Mouse (Mus musculus) embryonic facial prominence, embryonic 14.5 days (tissue): ENCODE data around the gene Mpp3. TPM values are rescaled to one million over a fixed set of nuclear protein-coding genes. Genes with fewer than 3 reads are reported as not detected.

Experiments used
- ATAC-seq: fragments of 200-750 bp; cut with Nextera tagmentation; 2 replicates; pipeline ENCODE4 v1.8.0; 2017; ENCODE audit warnings: low read depth, moderate number of reproducible peaks, moderate TSS enrichment
- DNase-seq: peaks from one replicate; pipeline ENCODE4 v3.0.0-alpha.2; 2015; ENCODE audit warnings: low spot score
- H3K27ac ChIP-seq: fragments of 300-500 bp; sonication (generic); replicated peaks from 2 replicates; pipeline ENCODE4 v1.5.1; 2014; ENCODE audit warnings: low read depth, mild to moderate bottlenecking, low read length, moderate library complexity
- H3K27me3 ChIP-seq: fragments of 300-500 bp; sonication (generic); replicated peaks from 2 replicates; pipeline ENCODE4 v1.6.1; 2014; ENCODE audit warnings: low read length; ENCODE audit not compliant: control insufficient read depth, insufficient read depth
- H3K36me3 ChIP-seq: fragments of 300-500 bp; sonication (generic); 2 replicates; pipeline ENCODE4 v1.6.1; 2014; ENCODE audit warnings: low read length, mixed read lengths; ENCODE audit not compliant: control insufficient read depth, insufficient read depth
- H3K4me1 ChIP-seq: fragments of 300-500 bp; sonication (generic); 2 replicates; pipeline ENCODE4 v1.6.1; 2014; ENCODE audit warnings: antibody characterized with exemption, low read length; ENCODE audit not compliant: control insufficient read depth, insufficient read depth
- H3K4me2 ChIP-seq: fragments of 300-500 bp; sonication (generic); 2 replicates; pipeline ENCODE4 v1.6.1; 2014; ENCODE audit warnings: low read depth, mild to moderate bottlenecking, low read length, moderate library complexity, mixed read lengths
- H3K4me3 ChIP-seq: fragments of 300-500 bp; sonication (generic); 2 replicates; pipeline ENCODE4 v1.5.1; 2014; ENCODE audit warnings: low read depth, mild to moderate bottlenecking, low read length
- H3K9ac ChIP-seq: fragments of 300-500 bp; sonication (generic); 2 replicates; pipeline ENCODE4 v1.6.1; 2014; ENCODE audit warnings: low read depth, mild to moderate bottlenecking, low read length, moderate library complexity, mixed read lengths
- H3K9me3 ChIP-seq: fragments of 300-500 bp; sonication (generic); 2 replicates; pipeline ENCODE4 v1.6.1; 2016; ENCODE audit warnings: low read length; ENCODE audit not compliant: control insufficient read depth
- WGBS: fragments of 180-500 bp; shearing (Covaris S2); extraction: QIAGEN DNeasy Blood & Tissue Kit; methylation state at CpG from one replicate; pipeline ENCODE4 v1.1.7; 2014; 5-methylcytosine and 5-hydroxymethylcytosine counted together
- polyA plus RNA-seq: library from polyadenylated mRNA; unstranded; fragments of >200 nt; fragmentation: Nextera tagmentation; extraction: Ambion mirVana; gene quantifications from 2 replicates; pipeline ENCODE4 v1.2.1, GENCODE M21; 2014

The Mpp3 gene
- polyA plus RNA-seq, 1 experiment from 2014 or later, result 6.3 TPM

DNA sequence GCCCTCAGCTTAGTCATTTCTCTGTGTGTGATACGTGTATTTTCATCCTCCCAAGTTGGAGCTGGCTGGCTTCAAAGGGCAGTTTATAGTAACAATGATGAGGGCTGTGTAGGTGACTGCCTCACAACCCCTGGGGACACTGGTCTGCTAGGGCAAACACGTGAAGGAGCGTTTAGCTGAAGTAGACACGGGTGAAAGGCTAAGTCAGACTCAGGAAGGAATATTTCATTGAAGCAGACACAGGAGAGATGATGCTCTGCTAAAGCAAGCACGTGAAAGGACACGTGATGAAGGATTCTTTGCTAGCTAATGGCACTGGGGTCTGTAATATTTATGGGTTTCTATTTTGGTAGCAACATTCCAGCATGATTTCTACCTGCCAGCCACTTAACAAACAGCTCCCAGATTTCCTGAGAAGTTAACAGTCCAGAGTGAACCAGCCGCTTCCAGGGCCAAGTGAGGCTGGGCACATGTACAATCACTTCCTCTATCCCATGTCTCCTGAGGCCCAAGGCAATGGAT, 16.5 kb upstream of the Mpp3 start:
- H3K4me1 ChIP-seq, result no peaks in the 10 kb centered on the region
- WGBS, result 88% methylated on average over 7 of the region's 7 CpGs
- peaks cover 15% of the 10 kb centered on the region; the same call in 1 of the 2 replicates for H3K9me3 ChIP-seq
- H3K4me2 ChIP-seq, result no peak overlapping the region
- no peak overlapping the region for H3K27ac ChIP-seq
- H3K27me3 ChIP-seq, result no peaks in the 10 kb centered on the region
- no peak for DNase-seq
- no peak overlapping the region for H3K4me3 ChIP-seq
- H3K36me3 ChIP-seq, result no peaks in the 10 kb centered on the region
- ATAC-seq, result no peak
- no peak overlapping the region for H3K9ac ChIP-seq

DNA sequence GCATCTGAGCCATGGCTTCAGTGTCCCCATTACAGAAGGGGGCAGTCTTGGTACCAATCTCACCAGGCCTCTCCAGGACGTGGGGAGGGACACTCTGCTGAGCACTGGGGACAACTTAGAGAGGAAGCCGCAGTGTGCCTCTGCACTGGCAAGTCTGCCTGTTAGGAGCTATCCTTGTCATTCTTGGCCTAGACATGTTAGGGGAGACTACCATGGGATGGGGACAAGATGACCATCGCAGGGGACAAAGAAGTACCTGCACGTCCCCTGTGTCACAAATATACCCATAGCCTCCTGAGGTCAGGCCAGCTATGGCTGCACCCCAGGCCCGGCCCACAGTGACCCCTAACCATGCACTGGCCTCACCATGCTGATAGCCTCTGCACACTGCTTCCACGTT, 15.1 kb upstream of the Mpp3 start:
- no peaks in the 10 kb centered on the region for H3K36me3 ChIP-seq
- peaks cover 15% of the 10 kb centered on the region; the same call in 1 of the 2 replicates for H3K9me3 ChIP-seq
- no peak overlapping the region for H3K27ac ChIP-seq
- no peaks in the 10 kb centered on the region for H3K4me1 ChIP-seq
- DNase-seq (no peak), ATAC-seq (no peak)
- H3K27me3 ChIP-seq, result no peaks in the 10 kb centered on the region
- 88% methylated on average over 6 of the region's 6 CpGs for WGBS
- H3K4me2 ChIP-seq, result no peak overlapping the region
- no peak overlapping the region for H3K4me3 ChIP-seq
- no peak overlapping the region for H3K9ac ChIP-seq

DNA sequence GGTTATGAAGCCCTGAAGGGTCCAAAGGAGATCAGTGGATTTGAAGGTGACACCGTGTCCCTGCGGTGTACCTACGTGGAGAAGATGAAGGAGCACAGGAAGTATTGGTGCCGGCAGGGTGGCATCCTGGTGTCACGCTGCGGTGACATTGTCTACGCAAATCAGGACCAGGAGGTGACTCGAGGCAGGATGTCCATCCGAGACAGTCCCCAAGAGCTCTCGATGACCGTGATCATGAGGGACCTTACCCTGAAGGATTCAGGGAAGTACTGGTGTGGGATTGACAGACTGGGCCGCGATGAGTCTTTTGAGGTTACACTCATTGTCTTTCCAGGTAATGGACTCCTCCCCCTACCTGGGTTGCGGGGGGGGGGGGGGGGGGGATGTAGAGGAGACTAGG, 14.7 kb upstream of the Mpp3 start:
- no peak overlapping the region for H3K4me3 ChIP-seq
- no peaks in the 10 kb centered on the region for H3K4me1 ChIP-seq
- DNase-seq (no peak), ATAC-seq (no peak)
- no peaks in the 10 kb centered on the region for H3K36me3 ChIP-seq
- no peak overlapping the region for H3K9ac ChIP-seq
- 93% methylated on average over 13 of the region's 14 CpGs for WGBS
- no peak overlapping the region for H3K27ac ChIP-seq
- H3K9me3 ChIP-seq, result peaks cover 15% of the 10 kb centered on the region; the same call in 1 of the 2 replicates
- no peaks in the 10 kb centered on the region for H3K27me3 ChIP-seq
- H3K4me2 ChIP-seq, result no peak overlapping the region

DNA sequence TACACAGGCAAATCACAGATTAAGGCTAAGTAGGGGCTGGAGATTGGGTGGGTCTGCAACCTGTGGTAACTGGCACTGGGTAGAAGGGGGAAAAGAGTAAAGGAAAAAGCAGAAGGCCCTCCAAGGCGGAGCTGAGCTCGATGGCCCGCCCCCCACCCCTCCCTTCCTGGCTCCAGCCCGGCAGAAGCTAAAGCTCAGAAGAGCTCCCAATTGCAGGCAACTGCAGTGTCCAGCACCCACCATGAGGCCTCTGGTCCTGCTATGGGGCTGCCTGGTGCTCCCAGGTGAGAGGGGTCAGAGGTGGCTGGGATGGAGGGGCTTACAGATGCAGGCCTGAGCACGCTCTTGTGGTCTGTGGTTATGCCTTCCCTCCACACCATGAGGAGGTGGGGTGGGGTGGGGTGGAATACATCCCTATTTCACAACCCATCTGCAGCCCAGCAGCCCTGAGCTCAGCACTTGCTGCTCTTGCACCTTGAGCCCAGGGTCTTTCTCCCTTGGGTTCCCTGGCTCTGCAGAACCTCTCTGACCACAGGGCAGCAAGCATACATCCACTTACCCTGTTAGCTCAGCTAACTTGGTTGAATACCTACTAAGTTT, 13.2 kb upstream of the Mpp3 start, which contains the start of gene Cd300lg:
TSS of gene Cd300lg (plus strand) at position 160 of the 600 bp plus-strand sequence.
- 85% methylated on average over 2 of the region's 5 CpGs for WGBS
- Histone ChIP-seq H3K9me3 (peaks cover 15% of the 10 kb centered on the region; the same call in 1 of the 2 replicates), H3K4me1 (no peaks in the 10 kb centered on the region), H3K36me3 (no peaks in the 10 kb centered on the region), H3K4me3 (no peak within 1 kb of the TSS), H3K27me3 (no peaks in the 10 kb centered on the region), H3K4me2 (no peak within 1 kb of the TSS), H3K27ac (no peak within 1 kb of the TSS), H3K9ac (no peak within 1 kb of the TSS)
- DNase-seq, result no peak
- ATAC-seq, result no peak

DNA sequence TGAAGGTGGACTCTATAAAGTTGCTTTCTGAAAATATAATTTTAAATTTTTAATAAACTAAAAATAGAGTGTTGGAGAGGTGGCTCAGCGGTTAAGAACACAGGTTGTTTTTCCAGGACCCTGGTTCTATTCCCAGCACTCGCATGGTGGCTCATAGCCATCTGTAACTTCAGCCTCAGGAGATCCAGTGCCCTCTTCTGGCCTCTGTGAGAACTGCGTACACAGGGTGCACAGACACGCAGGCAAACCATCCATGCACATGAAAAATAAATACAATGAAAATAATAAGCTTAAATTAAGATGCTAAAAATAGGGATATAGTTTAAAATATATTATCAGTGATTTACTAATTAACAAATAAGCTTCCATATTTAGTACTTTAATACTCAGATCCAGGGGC, 12.4 kb upstream of the Mpp3 start:
- Histone ChIP-seq H3K4me2 (no peak overlapping the region), H3K9me3 (peaks cover 11% of the 10 kb centered on the region; the same call in 1 of the 2 replicates), H3K4me1 (no peaks in the 10 kb centered on the region), H3K9ac (no peak overlapping the region), H3K27ac (no peak overlapping the region), H3K27me3 (no peaks in the 10 kb centered on the region), H3K4me3 (no peak overlapping the region), H3K36me3 (no peaks in the 10 kb centered on the region)
- DNase-seq (no peak), ATAC-seq (no peak)
- 75% methylated on average over 4 of the region's 4 CpGs for WGBS

DNA sequence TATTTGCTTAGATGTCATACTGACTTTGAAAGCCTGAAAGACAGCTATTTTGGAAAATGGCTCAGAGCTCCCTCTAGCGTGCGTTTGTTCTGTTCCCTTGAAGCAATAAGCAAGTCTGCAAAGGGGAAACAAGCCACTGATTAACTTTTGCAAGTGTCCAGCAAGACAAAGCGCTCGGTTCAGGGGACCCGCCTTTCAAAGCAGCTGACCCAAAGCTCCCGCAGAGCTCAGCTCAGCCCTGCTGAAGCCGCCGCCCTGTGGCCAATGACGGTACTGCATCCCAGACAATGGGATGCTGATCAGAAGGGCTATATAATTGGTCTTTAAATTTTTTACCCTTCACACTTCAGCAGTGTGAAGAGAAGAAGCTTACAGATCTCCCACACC, 11.9 kb upstream of the Mpp3 start:
- H3K9ac ChIP-seq, result no peak overlapping the region
- no peak overlapping the region for H3K27ac ChIP-seq
- peaks cover 6% of the 10 kb centered on the region; the same call in 1 of the 2 replicates for H3K9me3 ChIP-seq
- H3K27me3 ChIP-seq, result no peaks in the 10 kb centered on the region
- 0% methylated on average over 9 of the region's 9 CpGs for WGBS
- H3K4me2 ChIP-seq, result peak overlapping the region; percentile 37
- no peak overlapping the region for H3K4me3 ChIP-seq
- H3K4me1 ChIP-seq, result no peaks in the 10 kb centered on the region
- DNase-seq (peak; percentile 94), ATAC-seq (peak; percentile 80)
- H3K36me3 ChIP-seq, result no peaks in the 10 kb centered on the region

DNA sequence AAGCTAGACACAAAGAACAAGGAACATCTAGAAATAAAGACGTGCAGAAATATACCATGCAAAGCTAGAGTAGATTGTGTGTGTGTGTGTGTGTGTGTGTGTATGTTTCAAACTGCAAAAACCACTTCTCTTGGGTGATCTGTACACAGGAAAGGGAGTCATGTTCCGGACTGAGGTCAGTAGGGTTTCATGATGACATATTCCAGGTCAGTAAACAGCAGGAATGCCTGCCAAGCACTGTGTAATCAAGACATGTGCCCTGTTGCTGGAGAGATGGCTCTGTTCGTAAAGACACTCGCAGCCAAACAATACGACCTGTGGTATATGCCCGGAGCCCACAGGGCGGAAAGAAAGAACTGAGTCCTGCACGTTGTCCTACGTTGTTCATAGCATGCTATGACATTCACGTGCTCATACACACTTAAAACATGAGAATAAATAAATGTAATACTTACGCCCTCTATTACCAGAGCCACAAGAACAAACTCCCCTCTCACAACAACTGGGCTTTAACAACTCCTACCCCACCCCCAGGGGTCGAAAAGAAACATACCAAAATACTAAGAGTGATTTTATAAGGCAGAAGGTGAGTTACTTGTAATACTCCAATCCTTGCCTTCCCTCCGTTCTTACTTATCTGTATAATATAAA, 11.4 kb upstream of the Mpp3 start:
- Histone ChIP-seq H3K9ac (no peak overlapping the region), H3K4me3 (no peak overlapping the region), H3K36me3 (no peaks in the 10 kb centered on the region), H3K27me3 (no peaks in the 10 kb centered on the region), H3K4me1 (no peaks in the 10 kb centered on the region), H3K4me2 (peak overlapping the region; percentile 37; the same call in 1 of the 2 replicates), H3K9me3 (0 out of 2 replicates have a peak, but pooled peaks cover under 1% of the 10 kb centered on the region), H3K27ac (no peak overlapping the region)
- 64% methylated on average over 13 of the region's 13 CpGs for WGBS
- ATAC-seq (no peak; the same call in 1 of the 2 replicates), DNase-seq (no peak)

DNA sequence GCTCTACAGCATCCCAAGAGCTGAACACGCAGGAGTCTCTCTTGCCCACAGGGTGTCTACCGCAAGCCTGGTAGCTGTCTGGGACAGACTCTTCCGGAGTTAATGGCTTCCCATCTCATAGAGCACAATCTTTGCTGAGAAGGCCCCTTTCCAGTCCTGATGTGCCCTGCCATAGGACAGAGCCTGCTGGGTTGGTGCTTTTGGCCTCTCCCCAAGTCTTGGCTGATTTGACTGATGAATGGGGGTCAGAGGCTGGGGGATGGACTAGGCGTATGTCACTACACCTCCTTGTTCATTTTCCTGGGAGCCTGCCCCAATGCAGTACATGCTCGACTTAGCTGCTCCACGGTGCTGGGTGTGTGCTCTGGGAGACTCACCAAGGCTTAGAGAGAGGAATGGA, 9.5 kb upstream of the Mpp3 start:
- no peak overlapping the region for H3K27ac ChIP-seq

More for the DNA sequence above, 9.5 kb upstream of the Mpp3 start:
- no peak for DNase-seq
- H3K36me3 ChIP-seq, result no peaks in the 10 kb centered on the region
- H3K4me1 ChIP-seq, result no peaks in the 10 kb centered on the region
- H3K9ac ChIP-seq, result no peak overlapping the region
- no peak overlapping the region for H3K4me2 ChIP-seq
- no peak for ATAC-seq
- H3K9me3 ChIP-seq, result no peaks in the 10 kb centered on the region
- H3K27me3 ChIP-seq, result no peaks in the 10 kb centered on the region
- 78% methylated on average over 6 of the region's 6 CpGs for WGBS
- H3K4me3 ChIP-seq, result no peak overlapping the region
